Mouse (Mus musculus) embryonic facial prominence, embryonic 11.5 days (tissue): ENCODE measurements around the gene Fbxl17. TPM values are rescaled to one million over a fixed set of nuclear protein-coding genes. Genes with fewer than 3 reads are reported as not detected.
A peak's percentile ranks its signal among the peaks of the same experiment; 100 is the strongest.

Source experiments
- ATAC-seq: fragments of 200-750 bp; cut with Nextera tagmentation; replicated peaks from 2 replicates; pipeline ENCODE4 v1.8.0; 2017; ENCODE audit warnings: low read depth; ENCODE audit not compliant: insufficient number of reproducible peaks, low FRiP score, low TSS enrichment
- DNase-seq: peaks from one replicate; pipeline ENCODE4 v3.0.0-alpha.2; 2015; ENCODE audit warnings: low spot score
- H3K27ac ChIP-seq: fragments of 300-500 bp; sonication (generic); replicated peaks from 2 replicates; pipeline ENCODE4 v1.5.1; 2014; ENCODE audit warnings: mild to moderate bottlenecking, low read depth, low read length, control low read depth
- H3K27me3 ChIP-seq: fragments of 300-500 bp; sonication (generic); 2 replicates; pipeline ENCODE4 v1.6.1; 2014; ENCODE audit warnings: mild to moderate bottlenecking, low read length, moderate library complexity, mixed read lengths; ENCODE audit not compliant: control insufficient read depth, insufficient read depth
- H3K36me3 ChIP-seq: fragments of 300-500 bp; sonication (generic); replicated peaks from 2 replicates; pipeline ENCODE4 v1.6.1; 2014; ENCODE audit warnings: low read depth, mild to moderate bottlenecking, low read length, moderate library complexity, mixed read lengths; ENCODE audit not compliant: control insufficient read depth, insufficient read depth
- H3K4me1 ChIP-seq: fragments of 300-500 bp; sonication (generic); 2 replicates; pipeline ENCODE4 v1.6.1; 2014; ENCODE audit warnings: low read length, mixed read lengths; ENCODE audit not compliant: control insufficient read depth, insufficient read depth
- H3K4me2 ChIP-seq: fragments of 300-500 bp; sonication (generic); 2 replicates; pipeline ENCODE4 v1.6.1; 2014; ENCODE audit warnings: low read depth, mild to moderate bottlenecking, control low read depth, low read length, moderate library complexity
- H3K4me3 ChIP-seq: fragments of 300-500 bp; sonication (generic); 2 replicates; pipeline ENCODE4 v1.5.1; 2014; ENCODE audit warnings: low read depth, low read length, control low read depth
- H3K9ac ChIP-seq: fragments of 300-500 bp; sonication (generic); replicated peaks from 2 replicates; pipeline ENCODE4 v1.6.1; 2014; ENCODE audit warnings: mild to moderate bottlenecking, control low read depth, low read length
- H3K9me3 ChIP-seq: fragments of 300-500 bp; sonication (generic); replicated peaks from 2 replicates; pipeline ENCODE4 v1.6.1; 2016; ENCODE audit warnings: mild to moderate bottlenecking, low read length, inconsistent platforms, mixed read lengths; ENCODE audit not compliant: control insufficient read depth
- WGBS: fragments of 180-500 bp; shearing (Covaris S2); extraction: QIAGEN DNeasy Blood & Tissue Kit; methylation state at CpG from one replicate; pipeline ENCODE4 v1.1.7; 2014; 5-methylcytosine and 5-hydroxymethylcytosine counted together
- polyA plus RNA-seq: library from polyadenylated mRNA; unstranded; fragments of >200 nt; fragmentation: Nextera tagmentation; extraction: Ambion mirVana; gene quantifications from 2 replicates; pipeline ENCODE4 v1.2.1, GENCODE M21; 2014

The Fbxl17 gene
- polyA plus RNA-seq, 1 experiment from 2014 or later: 7.7 TPM

- Histone ChIP-seq H3K9ac (no peak overlapping the region), H3K4me3 (no peak overlapping the region), H3K27ac (no peak overlapping the region), H3K4me1 (no peaks in the 10 kb centered on the region), H3K36me3 (no peaks in the 10 kb centered on the region), H3K4me2 (no peak overlapping the region), H3K27me3 (no peaks in the 10 kb centered on the region), H3K9me3 (no peaks in the 10 kb centered on the region; the same call in 1 of the 2 replicates)
- no peak for ATAC-seq
- 77% methylated on average over 3 of the region's 3 CpGs for WGBS
- no peak for DNase-seq
These were observed 128.8 kb downstream of the Fbxl17 start for GRCm38 (mm10) chr17:63370977-63371376.

- Histone ChIP-seq H3K4me3 (no peak overlapping the region), H3K4me2 (no peak overlapping the region), H3K9ac (no peak overlapping the region), H3K36me3 (no peaks in the 10 kb centered on the region), H3K27ac (no peak overlapping the region), H3K4me1 (no peaks in the 10 kb centered on the region), H3K9me3 (no peaks in the 10 kb centered on the region), H3K27me3 (no peaks in the 10 kb centered on the region)
- no peak for DNase-seq
- no peak for ATAC-seq
- WGBS: 78% methylated on average over 8 of the region's 8 CpGs
These were observed 130.0 kb downstream of the Fbxl17 start for GRCm38 (mm10) chr17:63369631-63370310.

- Histone ChIP-seq H3K4me2 (no peak overlapping the region), H3K27ac (no peak overlapping the region), H3K9me3 (no peaks in the 10 kb centered on the region), H3K36me3 (no peaks in the 10 kb centered on the region), H3K27me3 (no peaks in the 10 kb centered on the region), H3K4me1 (no peaks in the 10 kb centered on the region), H3K9ac (no peak overlapping the region), H3K4me3 (no peak overlapping the region)
- ATAC-seq (no peak), DNase-seq (no peak)
- 89% methylated on average over 6 of the region's 6 CpGs for WGBS
These were observed 132.3 kb downstream of the Fbxl17 start for GRCm38 (mm10) chr17:63367476-63367875.

- H3K4me3 ChIP-seq: no peak overlapping the region
- no peaks in the 10 kb centered on the region for H3K4me1 ChIP-seq
- H3K27me3 ChIP-seq: no peaks in the 10 kb centered on the region
- no peaks in the 10 kb centered on the region for H3K36me3 ChIP-seq
- no peak overlapping the region for H3K4me2 ChIP-seq
- ATAC-seq (0 out of 2 replicates have a peak, but pooled peaks have one; percentile 23), DNase-seq (peak; percentile 32)
- no peak overlapping the region for H3K27ac ChIP-seq
- no peaks in the 10 kb centered on the region for H3K9me3 ChIP-seq
- 53% methylated on average over 11 of the region's 11 CpGs for WGBS
- H3K9ac ChIP-seq: no peak overlapping the region
These were observed 133.8 kb downstream of the Fbxl17 start for GRCm38 (mm10) chr17:63366045-63366444.

- H3K36me3 ChIP-seq: no peaks in the 10 kb centered on the region
- no peaks in the 10 kb centered on the region for H3K9me3 ChIP-seq
- no peaks in the 10 kb centered on the region for H3K4me1 ChIP-seq
- no peaks in the 10 kb centered on the region for H3K27me3 ChIP-seq
- no peak overlapping the region for H3K4me2 ChIP-seq
- DNase-seq (no peak), ATAC-seq (0 out of 2 replicates have a peak, but pooled peaks have one; percentile 44)
- no peak overlapping the region for H3K27ac ChIP-seq
- no peak overlapping the region for H3K9ac ChIP-seq
- H3K4me3 ChIP-seq: no peak overlapping the region
- WGBS: 86% methylated on average over 7 of the region's 7 CpGs
These were observed 135.2 kb downstream of the Fbxl17 start for GRCm38 (mm10) chr17:63364605-63365004.

GRCm38 (mm10) chr17:63362196-63362595, 137.6 kb downstream of the Fbxl17 start:
- Histone ChIP-seq H3K4me1 (no peaks in the 10 kb centered on the region), H3K27ac (no peak overlapping the region), H3K4me2 (no peak overlapping the region), H3K4me3 (no peak overlapping the region), H3K9ac (no peak overlapping the region), H3K36me3 (no peaks in the 10 kb centered on the region), H3K9me3 (no peaks in the 10 kb centered on the region), H3K27me3 (no peaks in the 10 kb centered on the region)
- ATAC-seq: no peak
- no peak for DNase-seq
- 73% methylated on average over 3 of the region's 3 CpGs for WGBS

- DNase-seq: no peak
- Histone ChIP-seq H3K4me2 (no peak overlapping the region), H3K9ac (no peak overlapping the region), H3K27me3 (no peaks in the 10 kb centered on the region), H3K4me1 (no peaks in the 10 kb centered on the region), H3K27ac (no peak overlapping the region), H3K36me3 (no peaks in the 10 kb centered on the region), H3K9me3 (no peaks in the 10 kb centered on the region), H3K4me3 (no peak overlapping the region)
- WGBS: 90% methylated on average over 9 of the region's 9 CpGs
- no peak for ATAC-seq
These were observed 138.1 kb downstream of the Fbxl17 start for GRCm38 (mm10) chr17:63361679-63362078.

GRCm38 (mm10) chr17:63358837-63359236, 141.0 kb downstream of the Fbxl17 start:
- no peak overlapping the region for H3K9ac ChIP-seq
- no peaks in the 10 kb centered on the region for H3K4me1 ChIP-seq
- DNase-seq: no peak
- 62% methylated on average over 1 of the region's 1 CpGs for WGBS
- H3K36me3 ChIP-seq: no peaks in the 10 kb centered on the region
- H3K27ac ChIP-seq: no peak overlapping the region
- no peak for ATAC-seq
- no peak overlapping the region for H3K4me3 ChIP-seq
- H3K9me3 ChIP-seq: no peaks in the 10 kb centered on the region
- H3K27me3 ChIP-seq: no peaks in the 10 kb centered on the region
- H3K4me2 ChIP-seq: no peak overlapping the region
